Mouse (Mus musculus) midbrain, embryonic 11.5 days (tissue): ENCODE data around the gene Selenop. TPM values are rescaled to one million over a fixed set of nuclear protein-coding genes. Genes with fewer than 3 reads are reported as not detected.

Experiments
- ATAC-seq: fragments of 200-750 bp; cut with Nextera tagmentation; 2 replicates; pipeline ENCODE4 v1.8.0; 2017; ENCODE audit warnings: moderate TSS enrichment, moderate library complexity; ENCODE audit not compliant: low FRiP score
- DNase-seq: peaks from one replicate; pipeline ENCODE4 v3.0.0; 2015; ENCODE audit warnings: low spot score; ENCODE audit errors: missing footprints
- H3K27ac ChIP-seq: fragments of 300-500 bp; sonication (generic); 2 replicates; pipeline ENCODE4 v1.5.1; 2014; ENCODE audit warnings: low read depth, low read length
- H3K27me3 ChIP-seq: fragments of 300-500 bp; sonication (generic); 2 replicates; pipeline ENCODE4 v1.6.1; 2014; ENCODE audit warnings: mild to moderate bottlenecking, low read length, moderate library complexity, mixed read lengths; ENCODE audit not compliant: control insufficient read depth, insufficient read depth
- H3K36me3 ChIP-seq: fragments of 300-500 bp; sonication (generic); 2 replicates; pipeline ENCODE4 v1.6.1; 2014; ENCODE audit warnings: mild to moderate bottlenecking, low read length, moderate library complexity, mixed read lengths; ENCODE audit not compliant: control insufficient read depth, insufficient read depth
- H3K4me1 ChIP-seq: fragments of 300-500 bp; sonication (generic); 2 replicates; pipeline ENCODE4 v1.6.1; 2014; ENCODE audit warnings: low read length; ENCODE audit not compliant: control insufficient read depth, insufficient read depth
- H3K4me2 ChIP-seq: fragments of 300-500 bp; sonication (generic); 2 replicates; pipeline ENCODE4 v1.6.1; 2014; ENCODE audit warnings: mild to moderate bottlenecking, moderate library complexity
- H3K4me3 ChIP-seq: fragments of 300-500 bp; sonication (generic); 2 replicates; pipeline ENCODE4 v1.5.1; 2014; ENCODE audit warnings: low read depth, low read length
- H3K9ac ChIP-seq: fragments of 300-500 bp; sonication (generic); 2 replicates; pipeline ENCODE4 v1.6.1; 2014; ENCODE audit warnings: low read length
- H3K9me3 ChIP-seq: fragments of 300-500 bp; sonication (generic); 2 replicates; pipeline ENCODE4 v1.6.1; 2016; ENCODE audit warnings: low read length; ENCODE audit not compliant: control insufficient read depth
- WGBS: fragments of 180-500 bp; shearing (Covaris S2); extraction: QIAGEN DNeasy Blood & Tissue Kit; methylation state at CpG from one replicate; pipeline ENCODE4 v1.1.7; 2014; 5-methylcytosine and 5-hydroxymethylcytosine counted together
- polyA plus RNA-seq: library from polyadenylated mRNA; unstranded; fragments of >200 nt; fragmentation: Nextera tagmentation; extraction: Ambion mirVana; gene quantifications from 2 replicates; pipeline ENCODE4 v1.2.1, GENCODE M21; 2014

Gene Selenop
- polyA plus RNA-seq, 1 experiment from 2014 or later: 81.0 TPM

DNA sequence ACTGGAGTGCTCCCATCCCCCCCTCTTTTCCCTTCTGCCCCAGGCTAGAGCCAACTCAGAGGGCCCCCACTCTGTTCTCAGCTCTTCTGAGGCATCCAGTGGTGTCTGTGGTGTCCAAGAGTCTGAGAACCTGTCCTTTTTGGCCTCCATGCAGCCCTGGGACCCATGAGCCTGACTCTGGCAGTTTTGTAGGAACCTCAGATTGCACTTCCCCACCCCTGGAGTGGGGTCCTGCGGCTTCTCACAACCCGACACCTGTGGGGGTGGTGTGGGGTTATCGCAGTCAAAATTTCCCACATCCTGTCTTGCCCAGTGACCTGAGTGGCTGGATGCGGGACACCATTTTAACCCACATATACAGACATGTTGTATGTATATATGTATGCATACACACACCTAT is 4.1 kb upstream of the Selenop start:
- ATAC-seq: no peak
- Histone ChIP-seq H3K4me2 (no peak overlapping the region), H3K9me3 (no peaks in the 10 kb centered on the region), H3K36me3 (no peaks in the 10 kb centered on the region), H3K4me3 (no peak overlapping the region), H3K4me1 (no peaks in the 10 kb centered on the region), H3K27me3 (no peaks in the 10 kb centered on the region), H3K9ac (no peak overlapping the region), H3K27ac (no peak overlapping the region)
- no peak for DNase-seq
- WGBS: 86% methylated on average over 4 of the region's 4 CpGs

- Histone ChIP-seq H3K4me1 (no peaks in the 10 kb centered on the region), H3K4me3 (no peak overlapping the region), H3K27ac (no peak overlapping the region), H3K36me3 (no peaks in the 10 kb centered on the region), H3K27me3 (no peaks in the 10 kb centered on the region), H3K9ac (no peak overlapping the region), H3K9me3 (no peaks in the 10 kb centered on the region), H3K4me2 (no peak overlapping the region)
- DNase-seq: no peak
- ATAC-seq: no peak
- WGBS: 88% methylated on average over 1 of the region's 1 CpGs
Observed at GRCm38 (mm10) chr15:3264828-3265227, 3.5 kb upstream of the Selenop start.

- 84% methylated on average over 4 of the region's 4 CpGs for WGBS
- 0 out of 2 replicates have a peak, but pooled peaks cover 2% of the 10 kb centered on the region for H3K4me1 ChIP-seq
- H3K4me3 ChIP-seq: no peak overlapping the region
- no peaks in the 10 kb centered on the region for H3K27me3 ChIP-seq
- H3K36me3 ChIP-seq: no peaks in the 10 kb centered on the region
- ATAC-seq (peak; percentile 7; the same call in 1 of the 2 replicates), DNase-seq (no peak)
- H3K9me3 ChIP-seq: no peaks in the 10 kb centered on the region
- no peak overlapping the region for H3K9ac ChIP-seq
- H3K4me2 ChIP-seq: no peak overlapping the region
- no peak overlapping the region for H3K27ac ChIP-seq
Observed at GRCm38 (mm10) chr15:3269496-3269895, 1.1 kb downstream of the Selenop start.

GRCm38 (mm10) chr15:3269996-3270645 is 1.8 kb downstream of the Selenop start:
- Histone ChIP-seq H3K9ac (peak overlapping the region; percentile 60), H3K27ac (no peak overlapping the region), H3K4me1 (0 out of 2 replicates have a peak, but pooled peaks cover 2% of the 10 kb centered on the region), H3K36me3 (no peaks in the 10 kb centered on the region), H3K4me2 (peak overlapping the region; percentile 38), H3K27me3 (no peaks in the 10 kb centered on the region), H3K9me3 (no peaks in the 10 kb centered on the region), H3K4me3 (peak overlapping the region; percentile 16)
- WGBS: 26% methylated on average over 6 of the region's 6 CpGs
- ATAC-seq (peak; percentile 61), DNase-seq (no peak)

DNA sequence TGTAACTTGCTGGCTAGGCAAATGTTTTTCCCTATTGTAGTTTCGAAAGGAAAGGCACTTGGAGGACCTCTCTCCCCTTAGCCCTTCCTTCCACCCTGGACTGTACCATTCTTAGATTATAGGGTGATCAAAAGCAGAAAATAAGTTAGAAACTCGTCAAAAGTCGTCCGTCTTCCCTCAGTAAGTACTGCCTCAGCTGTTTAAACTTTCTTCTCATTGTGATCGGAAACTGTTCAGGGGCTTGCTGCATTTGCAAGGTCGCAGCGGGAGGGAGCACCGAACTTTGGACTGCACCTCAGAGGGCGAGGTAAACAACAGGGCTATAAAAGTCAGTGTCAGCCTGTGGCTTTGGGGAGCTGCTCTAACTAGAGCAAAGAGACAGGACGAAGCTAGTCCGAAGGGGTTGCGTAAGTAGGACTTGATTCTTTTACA is 2.3 kb downstream of the Selenop start:
- H3K4me2 ChIP-seq: peak overlapping the region; percentile 38
- no peaks in the 10 kb centered on the region for H3K27me3 ChIP-seq
- H3K36me3 ChIP-seq: no peaks in the 10 kb centered on the region
- H3K4me1 ChIP-seq: 0 out of 2 replicates have a peak, but pooled peaks cover 2% of the 10 kb centered on the region
- 3% methylated on average over 12 of the region's 12 CpGs for whole genome bisulfite sequencing
- peak overlapping the region; percentile 60 for H3K9ac ChIP-seq
- H3K9me3 ChIP-seq: no peaks in the 10 kb centered on the region
- peak; percentile 78 for ATAC-seq
- no peak overlapping the region; the same call in 1 of the 2 replicates for H3K27ac ChIP-seq
- peak; percentile 96 for DNase-seq
- peak overlapping the region; percentile 16 for H3K4me3 ChIP-seq

- Histone ChIP-seq H3K27ac (no peak overlapping the region), H3K4me3 (no peak overlapping the region), H3K9me3 (no peaks in the 10 kb centered on the region), H3K4me1 (0 out of 2 replicates have a peak, but pooled peaks cover 2% of the 10 kb centered on the region), H3K4me2 (no peak overlapping the region), H3K36me3 (no peaks in the 10 kb centered on the region), H3K9ac (no peak overlapping the region), H3K27me3 (no peaks in the 10 kb centered on the region)
- DNase-seq: peak; percentile 83
- WGBS: 54% methylated on average over 6 of the region's 6 CpGs
- peak; percentile 42 for ATAC-seq
Observed at GRCm38 (mm10) chr15:3271216-3271615, 2.9 kb downstream of the Selenop start.

GRCm38 (mm10) chr15:3273191-3273590 is 4.8 kb downstream of the Selenop start:
- H3K27ac ChIP-seq: no peak overlapping the region
- DNase-seq (no peak), ATAC-seq (no peak)
- WGBS: 90% methylated on average over 1 of the region's 1 CpGs
- no peak overlapping the region for H3K9ac ChIP-seq
- no peaks in the 10 kb centered on the region for H3K36me3 ChIP-seq
- no peak overlapping the region for H3K4me2 ChIP-seq
- H3K9me3 ChIP-seq: no peaks in the 10 kb centered on the region
- 0 out of 2 replicates have a peak, but pooled peaks cover 2% of the 10 kb centered on the region for H3K4me1 ChIP-seq
- no peak overlapping the region for H3K4me3 ChIP-seq
- no peaks in the 10 kb centered on the region for H3K27me3 ChIP-seq

DNA sequence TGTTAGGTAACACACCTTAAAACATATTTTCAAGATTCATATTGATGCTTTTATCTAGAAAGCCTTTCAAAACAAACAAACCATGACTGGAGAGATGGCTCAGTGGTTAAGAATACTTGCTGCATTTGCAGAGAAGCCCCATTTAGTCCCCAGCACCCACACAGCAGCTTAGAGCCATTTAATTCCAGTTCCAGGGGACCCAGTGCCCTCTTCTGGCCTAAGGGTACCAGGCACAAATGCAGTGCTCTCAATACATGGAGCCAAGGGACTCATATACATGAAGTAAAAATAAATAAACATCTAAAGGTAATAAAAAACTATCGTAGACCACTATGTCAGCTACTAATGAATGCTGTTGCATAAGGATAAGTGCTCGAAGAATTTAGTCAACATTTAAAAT is 9.0 kb downstream of the Selenop start:
- H3K36me3 ChIP-seq: no peaks in the 10 kb centered on the region
- no peak for DNase-seq
- no peaks in the 10 kb centered on the region for H3K9me3 ChIP-seq
- no peaks in the 10 kb centered on the region for H3K4me1 ChIP-seq
- 88% methylated on average over 2 of the region's 2 CpGs for WGBS
- H3K27me3 ChIP-seq: no peaks in the 10 kb centered on the region
- no peak for ATAC-seq
- H3K4me3 ChIP-seq: no peak overlapping the region
- H3K4me2 ChIP-seq: no peak overlapping the region
- H3K9ac ChIP-seq: no peak overlapping the region
- H3K27ac ChIP-seq: no peak overlapping the region

- no peaks in the 10 kb centered on the region for H3K9me3 ChIP-seq
- H3K9ac ChIP-seq: no peak overlapping the region
- H3K27me3 ChIP-seq: no peaks in the 10 kb centered on the region
- H3K4me3 ChIP-seq: no peak overlapping the region
- 81% methylated on average over 7 of the region's 7 CpGs for WGBS
- H3K27ac ChIP-seq: no peak overlapping the region
- no peak overlapping the region for H3K4me2 ChIP-seq
- DNase-seq (no peak), ATAC-seq (no peak)
- no peaks in the 10 kb centered on the region for H3K36me3 ChIP-seq
- H3K4me1 ChIP-seq: no peaks in the 10 kb centered on the region
Observed at GRCm38 (mm10) chr15:3279242-3279641, 10.9 kb downstream of the Selenop start.
